Mouse (Mus musculus) lung, postnatal 0 days (tissue): ENCODE data around the gene Aph1a. TPM values are rescaled to one million over a fixed set of nuclear protein-coding genes. Genes with fewer than 3 reads are reported as not detected.
A peak's percentile ranks its signal among the peaks of the same experiment; 100 is the strongest.
"Not testable (repeated sequence)": the region's sequence is repeated elsewhere in the genome, so short reads cannot be mapped to it uniquely, and the experiment has no call there.

Experiments
- ATAC-seq: fragments of 200-750 bp; cut with Nextera tagmentation; 2 replicates; pipeline ENCODE4 v1.8.0; 2017; ENCODE audit warnings: moderate library complexity
- DNase-seq: peaks from one replicate; pipeline ENCODE4 v3.0.0-alpha.2; 2016; ENCODE audit warnings: low spot score
- H3K27ac ChIP-seq: fragments of 300-500 bp; sonication (generic); 2 replicates; pipeline ENCODE4 v1.5.1; 2014; ENCODE audit warnings: antibody characterized with exemption, mild to moderate bottlenecking, low read length, mixed read lengths
- H3K27me3 ChIP-seq: fragments of 300-500 bp; sonication (generic); replicated peaks from 2 replicates; pipeline ENCODE4 v1.6.1; 2014; ENCODE audit warnings: low read length, mixed read lengths; ENCODE audit not compliant: insufficient read depth
- H3K36me3 ChIP-seq: fragments of 300-500 bp; sonication (generic); 2 replicates; pipeline ENCODE4 v1.6.1; 2014; ENCODE audit warnings: low read length, mixed read lengths; ENCODE audit not compliant: insufficient read depth
- H3K4me1 ChIP-seq: fragments of 300-500 bp; sonication (generic); 2 replicates; pipeline ENCODE4 v1.6.1; 2014; ENCODE audit warnings: antibody characterized with exemption, low read depth, low read length, mixed read lengths; ENCODE audit not compliant: insufficient read depth
- H3K4me2 ChIP-seq: fragments of 300-500 bp; sonication (generic); replicated peaks from 2 replicates; pipeline ENCODE4 v1.6.1; 2014; ENCODE audit warnings: low read depth, mild to moderate bottlenecking, low read length, moderate library complexity, mixed read lengths
- H3K4me3 ChIP-seq: fragments of 300-500 bp; sonication (generic); 2 replicates; pipeline ENCODE4 v1.5.1; 2014; ENCODE audit warnings: low read depth, low read length
- H3K9ac ChIP-seq: fragments of 300-500 bp; sonication (generic); replicated peaks from 2 replicates; pipeline ENCODE4 v1.6.1; 2014; ENCODE audit warnings: low read depth, mild to moderate bottlenecking
- H3K9me3 ChIP-seq: fragments of 300-500 bp; sonication (generic); 2 replicates; pipeline ENCODE4 v1.6.1; 2016; ENCODE audit warnings: low read length, mixed read lengths
- CTCF ChIP-seq: IDR thresholded peaks from 2 replicates; pipeline ENCODE4 v1.5.1; 2016; ENCODE audit warnings: antibody characterized with exemption, mild to moderate bottlenecking
- EP300 ChIP-seq: IDR thresholded peaks from 2 replicates; pipeline ENCODE4 v1.6.1; 2016; ENCODE audit warnings: antibody characterized with exemption, mild to moderate bottlenecking, control low read depth
- WGBS: fragments of 180-500 bp; shearing (Covaris S2); extraction: QIAGEN DNeasy Blood & Tissue Kit; methylation state at CpG from one replicate; pipeline ENCODE4 v1.1.7; 2014; 5-methylcytosine and 5-hydroxymethylcytosine counted together
- polyA plus RNA-seq: library from polyadenylated mRNA; unstranded; fragments of >200 nt; fragmentation: Nextera tagmentation; extraction: Ambion mirVana; gene quantifications from 2 replicates; pipeline ENCODE4 v1.2.1, GENCODE M21; 2015

The Aph1a gene
- polyA plus RNA-seq, 1 experiment from 2014 or later: 48.6 TPM

- under 1% methylated on average over 12 of the region's 12 CpGs for WGBS
- H3K27ac ChIP-seq: no peak overlapping the region
- 0 out of 2 replicates have a peak, but pooled peaks cover 4% of the 10 kb centered on the region for H3K27me3 ChIP-seq
- no peaks in the 10 kb centered on the region for H3K9me3 ChIP-seq
- H3K9ac ChIP-seq: no peak overlapping the region
- TF ChIP-seq CTCF: peak; percentile 74
- no peak for TF ChIP-seq EP300
- H3K4me2 ChIP-seq: peak overlapping the region; percentile 61
- H3K36me3 ChIP-seq: no peaks in the 10 kb centered on the region
- DNase-seq (peak; percentile 81), ATAC-seq (peak; percentile 45; the same call in 1 of the 2 replicates)
- H3K4me3 ChIP-seq: peak overlapping the region; percentile 30; the same call in 1 of the 2 replicates
- H3K4me1 ChIP-seq: peaks cover 11% of the 10 kb centered on the region
Observed at GRCm38 (mm10) chr3:95905940-95906492, 12.2 kb downstream of the Aph1a start.

- H3K27ac ChIP-seq: no peak overlapping the region
- 0 out of 2 replicates have a peak, but pooled peaks cover 4% of the 10 kb centered on the region for H3K27me3 ChIP-seq
- peak overlapping the region; percentile 61 for H3K4me2 ChIP-seq
- under 1% methylated on average over 12 of the region's 12 CpGs for WGBS
- TF ChIP-seq EP300: no peak
- TF ChIP-seq CTCF: peak; percentile 93
- peak overlapping the region; percentile 30 for H3K4me3 ChIP-seq
- H3K9me3 ChIP-seq: no peaks in the 10 kb centered on the region
- H3K36me3 ChIP-seq: no peaks in the 10 kb centered on the region
- ATAC-seq (no peak), DNase-seq (peak; percentile 70)
- H3K9ac ChIP-seq: no peak overlapping the region
- peaks cover 11% of the 10 kb centered on the region for H3K4me1 ChIP-seq
Observed at GRCm38 (mm10) chr3:95906860-95907259, 13.1 kb downstream of the Aph1a start.

- Histone ChIP-seq H3K9me3 (no peaks in the 10 kb centered on the region), H3K36me3 (no peaks in the 10 kb centered on the region), H3K27ac (no peak overlapping the region), H3K4me2 (no peak overlapping the region), H3K4me3 (no peak overlapping the region), H3K27me3 (0 out of 2 replicates have a peak, but pooled peaks cover 4% of the 10 kb centered on the region), H3K9ac (no peak overlapping the region), H3K4me1 (peaks cover 11% of the 10 kb centered on the region)
- no peak for ATAC-seq
- TF ChIP-seq EP300 (no peak), CTCF (no peak)
- 42% methylated on average over 4 of the region's 4 CpGs for WGBS
- DNase-seq: no peak
Observed at GRCm38 (mm10) chr3:95907613-95908012, 13.8 kb downstream of the Aph1a start.

- no peaks in the 10 kb centered on the region for H3K9me3 ChIP-seq
- no peak for TF ChIP-seq CTCF
- ATAC-seq (no peak), DNase-seq (no peak)
- H3K9ac ChIP-seq: no peak overlapping the region
- H3K27me3 ChIP-seq: no peaks in the 10 kb centered on the region
- H3K27ac ChIP-seq: no peak overlapping the region
- H3K36me3 ChIP-seq: no peaks in the 10 kb centered on the region
- no peak overlapping the region for H3K4me2 ChIP-seq
- WGBS: 84% methylated on average over 4 of the region's 4 CpGs
- H3K4me3 ChIP-seq: no peak overlapping the region
- no peaks in the 10 kb centered on the region for H3K4me1 ChIP-seq
Observed at GRCm38 (mm10) chr3:95914706-95915105, 20.9 kb downstream of the Aph1a start.

GRCm38 (mm10) chr3:95916760-95917159 lies 23.0 kb downstream of the Aph1a start:
- ATAC-seq (no peak), DNase-seq (no peak)
- no peaks in the 10 kb centered on the region for H3K9me3 ChIP-seq
- no peaks in the 10 kb centered on the region for H3K4me1 ChIP-seq
- no peaks in the 10 kb centered on the region for H3K27me3 ChIP-seq
- TF ChIP-seq EP300 (no peak), CTCF (no peak)
- no peak overlapping the region for H3K9ac ChIP-seq
- H3K36me3 ChIP-seq: no peaks in the 10 kb centered on the region
- H3K27ac ChIP-seq: no peak overlapping the region
- H3K4me3 ChIP-seq: no peak overlapping the region
- WGBS: 58% methylated on average over 7 of the region's 7 CpGs
- H3K4me2 ChIP-seq: no peak overlapping the region

GRCm38 (mm10) chr3:95920532-95920931 lies 26.8 kb downstream of the Aph1a start:
- not testable (repeated sequence) for H3K4me1 ChIP-seq, H3K27ac ChIP-seq, H3K4me2 ChIP-seq, H3K36me3 ChIP-seq, H3K4me3 ChIP-seq, H3K9me3 ChIP-seq, DNase-seq, ATAC-seq, H3K9ac ChIP-seq, H3K27me3 ChIP-seq
- 62% methylated on average over 2 of the region's 2 CpGs for WGBS

- H3K36me3 ChIP-seq, H3K9ac ChIP-seq, H3K4me1 ChIP-seq, H3K4me2 ChIP-seq, DNase-seq, H3K27me3 ChIP-seq, H3K9me3 ChIP-seq, ATAC-seq, H3K4me3 ChIP-seq, H3K27ac ChIP-seq: not testable (repeated sequence)
- WGBS: 84% methylated on average over 7 of the region's 7 CpGs
Observed at GRCm38 (mm10) chr3:95923429-95923828, 29.7 kb downstream of the Aph1a start.
